Mouse (Mus musculus): Measurements from ENCODE around the gene Prrc2b.

- TF ChIP-seq GATA1 (IDR thresholded peaks at IDR 0.05; ENCODE audit: borderline replicate concordance, low read length) (no peak), FLI1 (IDR thresholded peaks at IDR 0.05; ENCODE audit: low read length) (no peak)
These were observed 26.6 kb downstream of the Prrc2b start for GRCm38 (mm10) chr2:32177397-32178060.

Measured in megakaryocyte, embryonic 14.5 days (primary cell).